Mouse (Mus musculus): ENCODE results near the gene Astn1.

- no peak for TF ChIP-seq POLR2A (IDR thresholded peaks at IDR 0.05; ENCODE audit: control insufficient read depth in 1 of 2, insufficient read depth in 1 of 2, low read depth in 1 of 2, low read length in 2 of 2, poor library complexity in 1 of 2)
- no peak for TF ChIP-seq HCFC1 (IDR thresholded peaks at IDR 0.05; ENCODE audit: low read depth, low read length)
- no peak for TF ChIP-seq USF1 (IDR thresholded peaks at IDR 0.05; ENCODE audit: low read depth, low read length)
- no peak for TF ChIP-seq CTCF (IDR thresholded peaks at IDR 0.05 in 2 of 3, conservative IDR thresholded peaks at IDR 0.05 in 1 of 3; ENCODE audit: control insufficient read depth in 1 of 3, insufficient read depth in 1 of 3, low read depth in 2 of 3, low read length in 3 of 3, poor library complexity in 1 of 3, severe bottlenecking in 1 of 3)
- TF ChIP-seq MEF2A (IDR thresholded peaks at IDR 0.05; ENCODE audit: extremely low read depth, insufficient replicate concordance, low read depth, low read length, poor library complexity, severe bottlenecking), result no peak
- TF ChIP-seq TBP (IDR thresholded peaks at IDR 0.05; ENCODE audit: low read depth, low read length), result no peak
- no peak for TF ChIP-seq ZMIZ1 (IDR thresholded peaks at IDR 0.05; ENCODE audit: low read depth, low read length)
Measured at GRCm38 (mm10) chr1:158605597-158605996, 243.5 kb downstream of the Astn1 start.

All from MEL (cell line).